Mouse (Mus musculus): ENCODE measurements at regions not wholly inside any gene's neighbourhood (a gene's known extent, or its start where the extent isn't known, plus 50 kb on each side); places are given as distances from the start of the nearest gene placed in this dataset.

GRCm38 (mm10) chr3:155470742-155471141 lies 377.5 kb downstream of the Lrriq3 start:
- no peak for DNase-seq (ENCODE audit: low spot score in 2 of 2)

- DNase-seq (ENCODE audit: low spot score in 2 of 2) = no peak
These were observed 392.3 kb downstream of the Lrriq3 start for GRCm38 (mm10) chr3:155485487-155485886.

- DNase-seq (ENCODE audit: low spot score in 2 of 2) = no peak
These were observed 394.8 kb downstream of the Lrriq3 start for GRCm38 (mm10) chr3:155487877-155488537.

GRCm38 (mm10) chr3:155490670-155491069 lies 397.4 kb downstream of the Lrriq3 start:
- DNase-seq (ENCODE audit: low spot score in 2 of 2) = no peak

GRCm38 (mm10) chr3:155510161-155510857 lies 417.1 kb downstream of the Lrriq3 start:
- DNase-seq (ENCODE audit: low spot score in 2 of 2) = no peak

- no peak for DNase-seq (ENCODE audit: low spot score in 2 of 2)
These were observed 420.7 kb downstream of the Lrriq3 start for GRCm38 (mm10) chr3:155513885-155514284.

- DNase-seq (ENCODE audit: low spot score in 2 of 2) = no peak
These were observed 436.1 kb downstream of the Lrriq3 start for GRCm38 (mm10) chr3:155529312-155529711.

- no peak for DNase-seq (ENCODE audit: low spot score in 2 of 2)
These were observed 437.6 kb downstream of the Lrriq3 start for GRCm38 (mm10) chr3:155530811-155531210.

GRCm38 (mm10) chr3:155532075-155532474 lies 438.8 kb downstream of the Lrriq3 start:
- DNase-seq (ENCODE audit: low spot score in 2 of 2) = no peak

- no peak for DNase-seq (ENCODE audit: low spot score in 2 of 2)
These were observed 455.0 kb downstream of the Lrriq3 start for GRCm38 (mm10) chr3:155548204-155548603.

- no peak for DNase-seq (ENCODE audit: low spot score in 2 of 2)
These were observed 483.9 kb downstream of the Lrriq3 start for GRCm38 (mm10) chr3:155577111-155577510.

- no peak for DNase-seq (ENCODE audit: low spot score in 2 of 2)
These were observed 510.8 kb downstream of the Lrriq3 start for GRCm38 (mm10) chr3:155604001-155604400.
